Mouse (Mus musculus) CD4-positive helper T cell, adult 2 months (primary cell): ENCODE measurements around the gene Zhx3.

Source experiments
- DNase-seq: peaks from one replicate; pipeline ENCODE4 v3.0.0-alpha.2; 2012; ENCODE audit warnings: low read depth, missing footprints, low spot score

The Zhx3 gene

GRCm38 (mm10) chr2:160760433-160761184 is 112.2 kb downstream of the Zhx3 start:
- no peak for DNase-seq

GRCm38 (mm10) chr2:160756583-160757203 is 116.1 kb downstream of the Zhx3 start:
- peak; percentile 85 for DNase-seq

GRCm38 (mm10) chr2:160747075-160747474 is 125.7 kb downstream of the Zhx3 start:
- DNase-seq: no peak

- DNase-seq: peak; percentile 58
These were observed 126.2 kb downstream of the Zhx3 start for GRCm38 (mm10) chr2:160746637-160747036.

- peak; percentile 64 for DNase-seq
These were observed 127.3 kb downstream of the Zhx3 start for GRCm38 (mm10) chr2:160745497-160745896.

GRCm38 (mm10) chr2:160744823-160745210 is 128.0 kb downstream of the Zhx3 start:
- DNase-seq: no peak

GRCm38 (mm10) chr2:160744040-160744822 is 128.6 kb downstream of the Zhx3 start:
- DNase-seq: peak; percentile 32

GRCm38 (mm10) chr2:160742161-160742609 is 130.6 kb downstream of the Zhx3 start:
- peak; percentile 63 for DNase-seq

- DNase-seq: peak; percentile 45
These were observed 131.2 kb downstream of the Zhx3 start for GRCm38 (mm10) chr2:160741580-160741979.

GRCm38 (mm10) chr2:160740521-160741156 is 132.2 kb downstream of the Zhx3 start:
- peak; percentile 61 for DNase-seq

GRCm38 (mm10) chr2:160739647-160740356 is 133.0 kb downstream of the Zhx3 start:
- peak; percentile 24 for DNase-seq

- DNase-seq: no peak
These were observed 134.4 kb downstream of the Zhx3 start for GRCm38 (mm10) chr2:160738354-160738753.

GRCm38 (mm10) chr2:160736466-160736865 is 136.3 kb downstream of the Zhx3 start:
- DNase-seq: no peak

- DNase-seq: peak; percentile 53
These were observed 137.0 kb downstream of the Zhx3 start for GRCm38 (mm10) chr2:160735706-160736310.

- DNase-seq: peak; percentile 80
These were observed 138.5 kb downstream of the Zhx3 start for GRCm38 (mm10) chr2:160734331-160734730.

- peak; percentile 81 for DNase-seq
These were observed 139.7 kb downstream of the Zhx3 start for GRCm38 (mm10) chr2:160733131-160733531.

GRCm38 (mm10) chr2:160732420-160732995 is 140.3 kb downstream of the Zhx3 start:
- DNase-seq: peak; percentile 48

GRCm38 (mm10) chr2:160731839-160732261 is 140.9 kb downstream of the Zhx3 start:
- DNase-seq: no peak

- peak; percentile 95 for DNase-seq
These were observed 141.5 kb downstream of the Zhx3 start, which contains the start of gene Plcg1 for GRCm38 (mm10) chr2:160731117-160731838. Gene Plcg1, plus strand, starts transcription at chr2:160731300.

- no peak for DNase-seq
These were observed 142.0 kb downstream of the Zhx3 start for GRCm38 (mm10) chr2:160730797-160731116.
